Mouse (Mus musculus) hindbrain, postnatal 0 days (tissue): ENCODE results near the gene Il25. TPM values are rescaled to one million over a fixed set of nuclear protein-coding genes. Genes with fewer than 3 reads are reported as not detected.
"Not testable (repeated sequence)": the region's sequence is repeated elsewhere in the genome, so short reads cannot be mapped to it uniquely, and the experiment has no call there.

Experiments
- ATAC-seq: fragments of 200-750 bp; cut with Nextera tagmentation; 2 replicates; pipeline ENCODE4 v1.8.0; 2017; ENCODE audit warnings: mild to moderate bottlenecking, moderate TSS enrichment, moderate library complexity
- DNase-seq: peaks from one replicate; pipeline ENCODE4 v3.0.0-alpha.2; 2015; ENCODE audit warnings: low spot score
- H3K27ac ChIP-seq: fragments of 300-500 bp; sonication (generic); 2 replicates; pipeline ENCODE4 v1.5.1; 2014; ENCODE audit warnings: mild to moderate bottlenecking
- H3K27me3 ChIP-seq: fragments of 300-500 bp; sonication (generic); 2 replicates; pipeline ENCODE4 v1.6.1; 2014; ENCODE audit warnings: low read length, mixed read lengths; ENCODE audit not compliant: insufficient read depth
- H3K36me3 ChIP-seq: fragments of 300-500 bp; sonication (generic); 2 replicates; pipeline ENCODE4 v1.6.1; 2014; ENCODE audit warnings: low read length, mixed read lengths; ENCODE audit not compliant: insufficient read depth
- H3K4me1 ChIP-seq: fragments of 300-500 bp; sonication (generic); 2 replicates; pipeline ENCODE4 v1.6.1; 2014; ENCODE audit warnings: antibody characterized with exemption, low read length, mixed read lengths; ENCODE audit not compliant: insufficient read depth
- H3K4me2 ChIP-seq: fragments of 300-500 bp; sonication (generic); 2 replicates; pipeline ENCODE4 v1.6.1; 2014; ENCODE audit warnings: low read depth, mild to moderate bottlenecking, low read length, moderate library complexity, mixed read lengths
- H3K4me3 ChIP-seq: fragments of 300-500 bp; sonication (generic); 2 replicates; pipeline ENCODE4 v1.5.1; 2014; ENCODE audit warnings: low read length
- H3K9ac ChIP-seq: fragments of 300-500 bp; sonication (generic); replicated peaks from 2 replicates; pipeline ENCODE4 v1.6.1; 2014; ENCODE audit warnings: mild to moderate bottlenecking, low read length, moderate library complexity, mixed read lengths
- H3K9me3 ChIP-seq: fragments of 300-500 bp; sonication (generic); 2 replicates; pipeline ENCODE4 v1.6.1; 2016; ENCODE audit warnings: low read length, mixed read lengths
- CTCF ChIP-seq: IDR thresholded peaks from 2 replicates; pipeline ENCODE4 v1.5.1; 2016; ENCODE audit warnings: antibody characterized with exemption, control low read depth, low read depth
- WGBS: fragments of 180-500 bp; shearing (Covaris S2); extraction: QIAGEN DNeasy Blood & Tissue Kit; methylation state at CpG from one replicate; pipeline ENCODE4 v1.1.7; 2014; 5-methylcytosine and 5-hydroxymethylcytosine counted together
- polyA plus RNA-seq: library from polyadenylated mRNA; unstranded; fragments of >200 nt; fragmentation: Nextera tagmentation; extraction: Ambion mirVana; gene quantifications from 2 replicates; pipeline ENCODE4 v1.2.1, GENCODE M21; 2015
- total RNA-seq: library from RNA; depleted of rRNA; stranded (reverse); fragments of >200 nt; gene quantifications from 2 replicates; pipeline ENCODE4 v1.2.3, GENCODE M21; 2014

Il25 gene
- total and polyA plus RNA-seq, 2 experiments from 2014 or later: 0.95 TPM; not detected in 1

DNA sequence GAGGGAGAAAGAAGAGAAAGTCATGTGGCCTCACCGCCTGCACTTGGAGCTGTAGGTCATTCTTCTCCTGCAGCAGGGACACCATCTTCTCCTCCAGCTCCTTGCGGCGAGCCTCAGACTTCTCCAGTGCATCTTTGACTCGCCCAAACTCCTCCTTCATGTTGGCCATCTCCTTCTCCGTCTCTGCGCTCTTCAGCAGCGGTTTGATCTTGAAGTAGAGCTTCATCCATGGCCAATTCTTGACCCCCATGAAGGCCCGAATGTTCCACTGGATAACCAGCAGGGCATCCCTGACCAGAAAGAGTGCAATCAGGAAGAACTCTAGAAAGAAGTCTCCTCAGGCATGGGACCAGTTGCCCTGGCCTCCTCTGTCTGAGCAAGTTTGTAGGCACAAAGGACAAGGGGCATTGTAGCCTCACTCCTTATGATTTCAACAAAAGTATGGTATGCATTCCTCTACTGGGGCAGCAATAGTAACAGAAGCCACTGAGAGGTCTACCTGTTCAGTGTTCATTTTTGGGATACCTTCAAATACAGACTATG is 21.2 kb downstream of the Il25 start:
- 83% methylated on average over 8 of the region's 8 CpGs for WGBS
- Histone ChIP-seq H3K27ac (no peak overlapping the region), H3K9me3 (no peaks in the 10 kb centered on the region), H3K9ac (no peak overlapping the region), H3K36me3 (no peaks in the 10 kb centered on the region), H3K27me3 (no peaks in the 10 kb centered on the region), H3K4me2 (no peak overlapping the region), H3K4me1 (no peaks in the 10 kb centered on the region), H3K4me3 (no peak overlapping the region)
- DNase-seq (no peak), ATAC-seq (no peak)
- no peak for TF ChIP-seq CTCF

DNA sequence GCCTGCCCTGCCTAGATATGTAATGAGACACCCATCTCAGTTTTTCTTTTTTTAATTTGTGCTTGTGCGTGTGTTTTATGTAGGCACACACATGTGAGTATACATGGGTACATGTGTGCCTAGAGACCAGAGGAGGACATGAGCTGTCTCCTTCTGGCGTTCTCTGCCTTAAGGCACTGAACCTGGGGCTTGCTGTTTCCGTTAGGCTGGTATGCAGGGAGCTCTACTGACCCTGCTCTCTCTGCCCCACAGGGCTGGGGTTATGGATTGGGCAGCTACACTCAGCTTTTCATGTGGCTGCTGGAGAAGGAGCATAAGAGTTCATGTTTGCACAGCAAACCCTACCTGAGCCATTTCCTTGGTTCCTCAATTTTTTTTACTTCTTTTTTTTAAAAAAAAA is 22.0 kb downstream of the Il25 start:
- no peaks in the 10 kb centered on the region for H3K4me1 ChIP-seq
- WGBS: 78% methylated on average over 3 of the region's 3 CpGs
- no peak for TF ChIP-seq CTCF
- H3K27me3 ChIP-seq: no peaks in the 10 kb centered on the region
- H3K4me2 ChIP-seq: no peak overlapping the region
- no peaks in the 10 kb centered on the region for H3K36me3 ChIP-seq
- DNase-seq: no peak
- no peaks in the 10 kb centered on the region for H3K9me3 ChIP-seq
- H3K9ac ChIP-seq: no peak overlapping the region
- ATAC-seq: no peak
- H3K27ac ChIP-seq: no peak overlapping the region
- H3K4me3 ChIP-seq: no peak overlapping the region

DNA sequence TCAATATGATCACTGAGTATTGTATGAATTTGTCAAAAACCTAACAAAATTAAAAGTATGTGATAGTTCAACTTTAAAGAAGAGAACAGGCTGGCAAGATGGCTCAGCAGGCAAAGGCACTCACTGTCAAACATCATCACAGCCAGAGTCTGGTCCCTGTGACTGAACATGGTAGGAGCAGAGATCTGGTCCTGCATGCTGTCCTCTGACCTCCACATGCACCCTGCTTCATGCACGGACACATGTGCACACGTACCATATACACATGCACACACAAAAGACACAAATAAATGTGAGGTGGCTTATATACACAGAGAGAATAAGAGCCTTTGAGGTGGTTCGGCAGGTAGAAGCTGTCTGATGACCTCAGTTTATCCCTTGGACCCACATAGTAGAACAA is 23.0 kb downstream of the Il25 start:
- no peak overlapping the region for H3K4me3 ChIP-seq
- ATAC-seq: no peak
- TF ChIP-seq CTCF: no peak
- no peak overlapping the region for H3K4me2 ChIP-seq
- no peak overlapping the region for H3K27ac ChIP-seq
- no peak for DNase-seq
- no peaks in the 10 kb centered on the region for H3K4me1 ChIP-seq
- H3K36me3 ChIP-seq: no peaks in the 10 kb centered on the region
- H3K9ac ChIP-seq: no peak overlapping the region
- no peaks in the 10 kb centered on the region for H3K27me3 ChIP-seq
- 85% methylated on average over 3 of the region's 3 CpGs for WGBS
- no peaks in the 10 kb centered on the region for H3K9me3 ChIP-seq

DNA sequence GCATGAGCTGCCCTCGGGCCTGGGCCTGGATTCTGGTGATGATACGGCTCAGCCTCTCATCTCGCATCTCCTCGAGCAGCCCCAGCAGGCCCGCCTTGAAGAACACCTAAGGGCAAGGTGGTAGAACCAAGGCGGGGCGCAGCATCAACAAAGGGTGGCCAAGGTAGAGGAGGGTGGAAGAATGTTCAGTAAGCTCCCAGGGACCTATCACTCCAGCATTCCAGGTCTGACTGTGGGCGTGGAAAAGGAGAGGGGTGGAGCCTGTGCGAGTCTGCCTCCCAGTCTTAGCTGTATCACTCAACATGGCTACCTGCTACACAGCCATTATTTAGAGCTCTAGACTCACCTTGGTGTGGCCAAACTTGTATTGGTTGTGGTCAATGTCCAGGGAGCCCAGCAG is 24.0 kb downstream of the Il25 start:
- H3K36me3 ChIP-seq: no peaks in the 10 kb centered on the region
- H3K4me3 ChIP-seq: no peak overlapping the region
- H3K27me3 ChIP-seq: no peaks in the 10 kb centered on the region
- H3K9ac ChIP-seq: no peak overlapping the region
- H3K4me2 ChIP-seq: no peak overlapping the region
- H3K27ac ChIP-seq: no peak overlapping the region
- ATAC-seq (no peak), DNase-seq (no peak)
- 90% methylated on average over 9 of the region's 9 CpGs for WGBS
- no peaks in the 10 kb centered on the region for H3K4me1 ChIP-seq
- TF ChIP-seq CTCF: no peak
- no peaks in the 10 kb centered on the region for H3K9me3 ChIP-seq

DNA sequence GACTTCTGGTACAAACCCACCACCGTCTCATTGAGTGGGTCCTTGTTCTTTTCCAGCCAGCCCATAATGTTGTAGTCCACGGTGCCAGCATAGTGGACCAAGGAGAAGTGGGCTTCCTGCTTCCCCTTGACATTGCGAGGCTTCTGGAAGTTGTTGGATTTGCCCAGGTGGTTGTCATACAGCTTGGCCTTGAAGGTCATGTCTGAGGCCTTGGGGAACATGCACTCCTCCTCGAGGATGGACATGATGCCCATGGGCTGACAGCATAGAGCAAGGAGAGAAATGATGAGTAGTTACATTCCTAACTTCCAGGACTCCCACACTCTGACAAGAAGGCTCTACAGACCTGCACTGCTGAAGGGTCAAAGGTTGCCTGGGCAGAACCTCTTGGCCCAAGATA is 26.0 kb downstream of the Il25 start:
- Histone ChIP-seq H3K36me3 (no peaks in the 10 kb centered on the region), H3K27me3 (no peaks in the 10 kb centered on the region), H3K4me2 (no peak overlapping the region), H3K4me3 (no peak overlapping the region), H3K9ac (no peak overlapping the region), H3K9me3 (no peaks in the 10 kb centered on the region), H3K4me1 (no peaks in the 10 kb centered on the region), H3K27ac (no peak overlapping the region)
- no peak for DNase-seq
- TF ChIP-seq CTCF: no peak
- WGBS: 85% methylated on average over 4 of the region's 4 CpGs
- ATAC-seq: no peak

DNA sequence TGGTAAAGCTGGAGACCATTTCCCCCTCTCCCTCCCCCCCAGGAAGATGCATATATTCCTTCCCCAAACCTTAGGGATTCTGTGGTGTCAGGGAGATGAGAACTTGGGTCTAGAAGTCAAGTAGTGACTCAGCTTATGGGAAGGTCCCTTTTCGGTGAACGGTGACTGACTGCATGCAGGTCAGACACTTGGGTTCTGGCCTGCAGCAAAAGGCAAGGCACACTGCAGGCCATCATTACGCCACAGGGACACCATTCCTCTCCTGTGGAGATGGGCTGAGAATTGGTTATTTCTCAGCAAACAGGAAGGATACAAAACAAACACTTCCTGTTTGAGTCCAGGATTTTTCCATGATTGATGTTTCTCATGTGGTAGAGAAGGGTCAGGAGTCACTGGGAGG is 26.7 kb downstream of the Il25 start:
- no peaks in the 10 kb centered on the region for H3K9me3 ChIP-seq
- TF ChIP-seq CTCF: no peak
- no peak overlapping the region for H3K27ac ChIP-seq
- H3K4me2 ChIP-seq: no peak overlapping the region
- WGBS: 96% methylated on average over 3 of the region's 3 CpGs
- H3K27me3 ChIP-seq: no peaks in the 10 kb centered on the region
- no peak overlapping the region for H3K9ac ChIP-seq
- H3K36me3 ChIP-seq: no peaks in the 10 kb centered on the region
- H3K4me3 ChIP-seq: no peak overlapping the region
- H3K4me1 ChIP-seq: no peaks in the 10 kb centered on the region
- ATAC-seq (no peak), DNase-seq (no peak)

DNA sequence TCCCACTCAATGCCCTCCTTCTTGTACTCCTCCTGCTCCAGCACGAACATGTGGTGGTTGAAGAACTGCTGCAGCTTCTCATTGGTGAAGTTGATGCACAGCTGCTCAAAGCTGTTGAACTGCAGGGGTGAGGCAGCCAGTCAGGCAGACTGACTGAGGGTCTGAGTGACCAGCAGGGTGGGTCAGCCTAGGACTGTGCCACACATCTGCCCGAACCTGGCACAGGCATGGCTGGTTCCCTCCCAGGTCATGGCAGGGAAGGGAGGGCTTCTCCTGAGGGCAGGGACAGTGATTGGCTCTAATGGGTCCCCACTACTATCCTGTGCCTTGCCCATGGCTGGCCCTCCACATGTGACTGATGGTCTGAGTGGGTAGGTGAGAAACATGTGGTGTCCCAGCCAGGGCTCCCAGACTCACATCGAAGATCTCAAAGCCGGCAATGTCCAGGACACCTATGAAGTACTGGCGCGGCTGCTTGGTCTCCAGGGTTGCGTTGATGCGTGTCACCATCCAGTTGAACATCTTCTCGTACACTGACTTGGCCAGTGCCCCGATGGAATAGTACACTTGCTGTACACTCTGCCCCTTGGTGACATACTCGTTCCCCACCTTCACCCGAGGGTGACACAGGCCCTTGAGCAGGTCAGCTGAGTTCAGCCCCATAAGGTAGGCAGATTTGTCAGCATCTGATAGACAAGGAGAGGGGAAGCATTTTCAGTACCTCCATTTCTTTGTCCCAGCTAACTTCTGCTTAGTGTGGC is 27.5 kb downstream of the Il25 start:
- H3K27ac ChIP-seq, H3K4me2 ChIP-seq, H3K4me3 ChIP-seq, H3K27me3 ChIP-seq, ATAC-seq, H3K4me1 ChIP-seq, DNase-seq, H3K36me3 ChIP-seq, H3K9me3 ChIP-seq, H3K9ac ChIP-seq: not testable (repeated sequence)
- 89% methylated on average over 12 of the region's 12 CpGs for WGBS
